Mouse (Mus musculus) left cerebral cortex, adult 8-10 months (tissue): ENCODE results near the gene Zfp759. TPM values are rescaled to one million over a fixed set of nuclear protein-coding genes. Genes with fewer than 3 reads are reported as not detected.
"Not testable (repeated sequence)": the region's sequence is repeated elsewhere in the genome, so short reads cannot be mapped to it uniquely, and the experiment has no call there.

Experiments
- DNase-seq, 2 experiments: peaks; one replicate each; pipeline ENCODE4 v3.0.0; 2022; ENCODE audit warnings: low spot score in 2 of 2
- total RNA-seq, 4 experiments: library from RNA; stranded (reverse); gene quantifications; 2 replicates each; pipeline ENCODE4 v1.2.4; 2022

The Zfp759 gene
- total RNA-seq: 10 to 100 TPM in 3 of 4 experiments, 1 to 10 TPM in 1; 9.4 to 12.5 (median 10.9) TPM

GRCm38 (mm10) chr13:67121360-67121759 is at the start of gene Zfp759:
Zfp759 (plus strand) TSS chr13:67121660.
- DNase-seq: not testable (repeated sequence)

DNA sequence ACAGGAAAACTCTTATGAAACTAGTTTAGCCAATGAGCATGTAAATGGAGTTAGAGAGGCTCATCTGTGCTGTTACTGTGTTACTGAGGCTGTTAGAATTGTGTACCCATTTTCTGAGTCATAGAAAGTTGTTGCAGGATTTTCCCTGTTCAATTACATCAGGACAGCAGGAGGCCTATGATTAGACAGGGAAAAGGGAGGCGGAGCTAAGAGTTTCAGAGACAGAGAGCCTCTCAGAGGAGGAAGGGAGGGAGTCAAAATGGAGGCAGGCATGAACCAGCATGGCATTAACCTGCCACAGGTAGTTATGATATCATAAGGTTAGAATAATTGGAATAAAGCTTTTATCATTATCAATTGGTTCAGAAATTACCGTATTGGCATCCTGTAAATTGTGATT is 48.7 kb upstream of the Zfp759 start:
- no peak for DNase-seq

DNA sequence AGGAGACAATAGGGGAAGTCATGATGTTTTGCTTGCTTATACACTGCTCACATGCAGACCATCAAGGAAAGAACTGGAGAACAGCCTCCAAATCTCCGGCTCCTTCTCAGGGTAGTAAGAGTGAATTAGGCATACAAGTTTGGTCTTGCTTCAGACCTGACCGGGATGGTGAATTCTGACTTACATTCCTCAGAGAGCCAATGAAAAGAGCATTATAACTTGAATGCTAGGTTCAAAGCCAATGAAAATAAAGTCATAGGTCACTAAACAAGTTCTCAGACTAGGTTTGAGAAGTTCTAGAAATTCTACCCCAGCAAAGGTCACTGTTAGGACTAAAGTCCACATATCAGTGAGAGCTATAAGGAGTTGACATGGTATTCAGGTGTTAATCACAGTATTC is 44.2 kb upstream of the Zfp759 start:
- no peak for DNase-seq

DNA sequence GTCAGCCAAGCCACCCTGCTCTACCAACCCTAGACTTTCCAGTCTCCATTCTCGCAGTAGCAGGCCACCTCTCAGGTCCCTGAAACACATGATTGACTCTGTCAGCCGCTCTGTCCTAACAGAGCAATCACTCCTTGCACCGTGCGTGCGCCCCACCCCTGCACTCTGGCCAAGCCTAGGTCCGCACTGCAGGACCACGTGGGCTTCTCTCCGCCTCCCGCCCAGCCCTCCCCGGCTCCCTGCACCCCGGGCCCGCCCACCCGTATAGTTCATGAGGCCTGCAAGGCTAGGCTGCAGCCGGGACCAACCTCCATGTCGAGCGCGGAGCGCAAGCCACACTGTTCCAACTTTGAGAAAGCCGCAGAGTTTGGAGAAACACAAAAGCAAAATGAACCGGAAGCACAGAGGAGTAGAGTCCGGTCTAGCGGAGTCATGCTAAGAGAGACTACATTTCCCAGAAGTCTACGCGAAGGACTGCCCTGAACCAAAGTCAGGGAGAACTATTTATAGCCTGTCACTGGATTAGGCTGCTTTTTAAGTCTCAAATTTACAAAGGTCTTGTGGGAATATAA is 40.2 kb upstream of the Zfp759 start:
- peak; percentile 55 to 70 for DNase-seq

- no peak for DNase-seq
Observed at GRCm38 (mm10) chr13:67081946-67082345, 39.5 kb upstream of the Zfp759 start.

DNA sequence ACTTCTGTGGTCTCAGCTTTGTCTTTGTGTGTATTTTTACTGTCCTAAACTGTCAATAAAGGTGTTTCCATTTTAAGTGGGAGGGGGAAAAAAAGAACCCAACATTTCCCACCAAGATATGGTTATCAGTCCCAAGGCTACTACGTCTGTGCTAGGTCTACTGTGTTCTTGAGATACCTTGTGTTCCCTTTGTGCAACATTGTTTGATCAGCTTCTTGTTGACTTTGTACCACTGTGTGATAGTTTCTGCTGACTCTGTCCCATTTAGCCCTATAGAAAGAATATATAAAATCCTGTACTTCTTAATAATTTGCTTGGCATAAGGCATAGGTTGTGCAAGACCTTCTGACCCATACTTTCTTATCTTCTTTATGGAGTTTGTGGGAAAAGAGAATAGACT is 31.3 kb upstream of the Zfp759 start:
- no peak for DNase-seq

DNA sequence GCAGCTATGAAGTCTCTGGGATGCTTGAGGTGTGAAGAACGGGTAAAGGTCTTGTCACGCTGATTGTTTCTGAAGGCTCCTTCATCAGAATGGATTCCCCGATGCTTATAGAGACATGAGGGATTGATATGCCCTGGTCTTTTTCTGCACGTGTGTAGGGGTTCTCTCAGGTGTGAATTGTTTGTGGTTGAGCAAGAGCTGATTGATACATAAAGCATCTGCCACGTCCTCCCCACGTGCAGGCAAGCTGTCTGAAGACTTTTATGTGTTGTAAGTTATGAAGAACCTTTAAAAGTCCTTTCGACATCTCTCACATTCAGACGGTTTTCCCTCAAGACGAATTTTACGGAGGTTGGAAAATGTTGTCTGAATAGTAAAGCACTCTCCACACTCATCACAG is 23.6 kb upstream of the Zfp759 start, which contains the start of gene Zfp708:
Gene Zfp708 (minus strand): TSS at position 101 of the 400 bp plus-strand sequence.
- no peak for DNase-seq

DNA sequence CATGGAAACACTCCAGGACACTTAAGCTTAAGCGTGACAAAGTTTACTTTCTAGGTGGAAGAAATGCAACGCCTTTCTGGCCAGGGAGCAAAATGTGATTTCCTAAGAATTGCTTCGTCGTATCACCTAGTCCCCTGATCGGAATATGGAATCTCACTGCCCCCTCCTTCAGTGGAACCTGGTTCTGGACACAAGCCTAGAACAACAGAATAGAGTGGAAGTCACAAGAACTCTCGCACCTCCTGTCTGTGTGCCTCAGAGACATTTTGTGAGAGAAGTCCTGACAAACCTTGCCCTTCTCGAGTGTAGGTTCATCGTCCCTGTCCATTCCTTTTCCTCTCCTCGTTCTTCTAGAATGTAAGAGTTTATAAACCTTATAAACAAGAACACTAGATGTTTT is 13.8 kb upstream of the Zfp759 start:
- DNase-seq: no peak

DNA sequence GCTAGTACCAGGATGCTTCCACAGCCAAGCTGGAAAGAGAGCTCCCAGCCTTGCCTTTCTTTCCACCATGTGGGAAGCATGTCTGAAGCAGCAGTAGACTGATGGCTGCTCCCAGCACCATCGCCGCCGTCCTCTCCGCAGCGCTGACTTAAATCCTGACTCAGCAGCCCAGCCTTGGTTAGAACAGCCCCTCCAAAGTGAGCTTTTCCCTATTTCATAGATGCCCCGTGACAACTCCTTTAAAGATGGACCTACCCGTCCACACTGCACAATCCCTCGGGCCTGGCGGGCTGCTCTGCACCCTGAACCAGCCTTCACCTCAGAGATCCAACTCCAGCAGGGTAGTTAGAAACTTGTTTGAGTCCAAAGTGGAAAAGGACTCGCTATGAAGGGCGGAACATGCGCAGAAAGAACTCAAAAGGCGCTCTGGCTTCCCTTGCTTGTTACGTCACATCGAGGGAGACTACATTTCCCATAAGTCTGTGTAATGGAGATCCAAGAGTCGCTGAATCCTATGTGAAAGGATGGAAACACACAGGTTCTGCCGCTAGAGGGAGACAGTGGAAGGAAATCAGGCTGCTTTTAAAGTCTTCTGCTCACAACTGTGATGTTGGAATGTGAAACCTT is 13.2 kb upstream of the Zfp759 start, which contains the start of gene Gm28557:
Gene Gm28557 (minus strand): TSS at position 411 of the 627 bp plus-strand sequence.
- peak; percentile 63 to 92 for DNase-seq

DNA sequence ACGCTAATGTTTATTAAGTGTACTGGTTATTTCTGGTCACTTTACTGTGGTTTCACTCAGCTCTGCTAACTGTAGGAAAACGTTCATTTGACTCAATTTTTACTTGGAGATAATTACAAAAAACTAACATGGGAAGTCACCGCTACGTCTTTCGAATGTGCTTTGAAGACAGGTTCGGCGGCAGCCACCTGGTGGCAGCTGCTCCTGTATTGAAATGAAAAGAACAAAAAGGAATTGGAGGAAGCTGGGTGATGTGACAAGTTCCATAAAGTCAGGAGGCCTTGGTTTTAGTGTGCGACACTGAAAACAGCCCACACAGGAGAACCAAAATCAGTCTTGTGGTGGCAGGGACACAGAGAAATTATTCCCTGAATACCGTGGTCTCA is 12.6 kb upstream of the Zfp759 start:
- peak; percentile 12 to 32 for DNase-seq

DNA sequence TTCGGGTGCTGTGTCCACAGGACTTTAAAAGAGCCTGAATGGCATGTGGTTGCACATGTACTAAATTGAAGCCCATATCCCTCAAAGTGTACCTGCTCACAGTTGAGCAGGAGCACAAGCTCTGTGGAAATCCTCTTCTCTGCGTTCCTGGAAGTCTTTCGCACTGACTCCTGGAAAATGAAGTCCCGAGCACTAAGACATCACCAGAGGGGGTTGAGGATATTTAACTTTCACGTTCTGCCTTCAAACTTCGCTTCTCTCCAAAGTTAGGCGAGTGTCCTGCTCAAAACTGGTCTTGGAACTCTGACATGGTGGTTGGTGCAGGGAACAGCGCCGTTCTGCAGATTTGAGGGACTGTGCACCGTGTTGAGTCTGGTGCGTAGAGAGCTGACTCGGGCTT is 9.4 kb upstream of the Zfp759 start:
- DNase-seq: peak in 1 of 2 experiments; percentile 28

GRCm38 (mm10) chr13:67113287-67113686 is 8.2 kb upstream of the Zfp759 start:
- DNase-seq: no peak

DNA sequence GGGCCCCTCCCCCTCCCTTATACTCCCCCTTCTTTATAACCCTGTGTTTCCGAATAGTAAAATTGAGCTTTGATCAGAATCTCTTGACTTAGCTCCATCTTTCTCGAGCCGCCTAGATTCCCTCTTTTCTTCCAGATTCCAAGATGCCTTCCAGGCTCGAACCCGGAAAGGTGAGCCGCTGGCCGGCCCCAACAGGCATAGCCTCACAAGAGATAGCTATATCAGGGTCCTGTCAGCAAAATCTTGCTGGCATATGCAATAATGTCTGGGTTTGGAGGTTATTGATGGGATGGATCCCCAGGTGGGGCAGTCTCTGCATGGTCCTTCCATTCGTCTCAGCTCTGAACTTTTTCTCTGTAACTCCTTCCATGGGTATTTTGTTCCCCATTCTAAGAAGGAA is 5.3 kb upstream of the Zfp759 start, which contains the start of gene Rslcan18:
Gene Rslcan18 (minus strand): TSS at position 101 of the 400 bp plus-strand sequence.
- DNase-seq: not testable (repeated sequence)

GRCm38 (mm10) chr13:67124460-67124859 is 3.0 kb downstream of the Zfp759 start:
- DNase-seq: no peak

- not testable (repeated sequence) for DNase-seq
Observed at GRCm38 (mm10) chr13:67127507-67127906, 6.0 kb downstream of the Zfp759 start.

DNA sequence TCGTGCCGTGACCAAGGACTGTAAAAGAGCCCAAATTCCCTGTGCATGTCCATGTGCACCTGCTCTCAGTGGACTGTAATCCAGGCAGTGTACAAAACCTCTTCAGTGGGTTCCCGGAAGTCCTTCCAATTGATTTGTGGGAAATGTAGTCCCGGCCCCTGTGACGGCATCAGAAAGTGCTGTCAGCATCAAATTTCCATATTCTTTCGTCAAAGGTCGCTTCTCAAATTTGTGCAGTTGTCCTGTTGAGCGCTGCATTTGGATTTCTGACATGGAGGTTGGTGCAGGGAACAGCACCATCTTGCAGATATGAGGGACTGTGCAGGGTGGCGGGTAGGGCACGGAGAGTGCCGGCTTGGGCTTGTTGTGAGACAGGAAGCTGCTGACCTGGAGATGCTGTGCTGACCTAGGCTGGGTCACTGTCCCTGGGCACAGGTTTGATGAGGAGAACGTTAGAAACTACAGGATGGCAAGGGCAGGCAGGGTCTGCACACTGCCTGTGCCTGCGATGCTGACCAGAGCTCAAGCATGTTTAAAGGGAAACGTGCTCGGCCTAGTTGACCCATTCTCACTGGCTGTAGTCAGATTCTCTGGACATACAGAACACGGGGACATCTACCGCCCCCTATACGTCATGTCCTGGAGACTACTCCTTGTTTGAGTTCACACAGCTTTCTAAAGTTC is 6.7 kb downstream of the Zfp759 start:
- peak; percentile 82 to 85 for DNase-seq

GRCm38 (mm10) chr13:67166122-67166521 is 44.7 kb downstream of the Zfp759 start:
- not testable (repeated sequence) for DNase-seq

- peak; percentile 42 to 62 for DNase-seq
Observed at GRCm38 (mm10) chr13:67172991-67173722, 51.7 kb downstream of the Zfp759 start, which contains the start of gene Rsl1. Rsl1 (plus strand) TSS chr13:67173182.

- no peak for DNase-seq
Observed at GRCm38 (mm10) chr13:67173723-67174055, 52.2 kb downstream of the Zfp759 start.
